Mouse (Mus musculus) splenic B cell, adult 2 months (primary cell): ENCODE measurements around the gene Ascc1.
A peak's percentile ranks its signal among the peaks of the same experiment; 100 is the strongest.
"Not testable (repeated sequence)": the region's sequence is repeated elsewhere in the genome, so short reads cannot be mapped to it uniquely, and the experiment has no call there.

Experiments
- DNase-seq: peaks from one replicate; pipeline ENCODE4 v3.0.0-alpha.2; 2011; ENCODE audit warnings: low read depth, low spot score
- H3K27me3 ChIP-seq: 2 replicates; pipeline ENCODE4 v1.6.1; 2012; ENCODE audit warnings: mild to moderate bottlenecking, low read length, moderate library complexity, mixed read lengths; ENCODE audit not compliant: control insufficient read depth, poor library complexity, insufficient read depth, severe bottlenecking
- H3K36me3 ChIP-seq: 2 replicates; pipeline ENCODE4 v1.6.1; 2012; ENCODE audit warnings: mild to moderate bottlenecking, low read length, moderate library complexity, mixed read lengths; ENCODE audit not compliant: control insufficient read depth, poor library complexity, insufficient read depth, severe bottlenecking

The Ascc1 gene

GRCm38 (mm10) chr10:60113965-60114690 is 111.5 kb downstream of the Ascc1 start:
- H3K27me3 ChIP-seq = no peaks in the 10 kb centered on the region
- no peak for DNase-seq
- no peaks in the 10 kb centered on the region for H3K36me3 ChIP-seq

DNA sequence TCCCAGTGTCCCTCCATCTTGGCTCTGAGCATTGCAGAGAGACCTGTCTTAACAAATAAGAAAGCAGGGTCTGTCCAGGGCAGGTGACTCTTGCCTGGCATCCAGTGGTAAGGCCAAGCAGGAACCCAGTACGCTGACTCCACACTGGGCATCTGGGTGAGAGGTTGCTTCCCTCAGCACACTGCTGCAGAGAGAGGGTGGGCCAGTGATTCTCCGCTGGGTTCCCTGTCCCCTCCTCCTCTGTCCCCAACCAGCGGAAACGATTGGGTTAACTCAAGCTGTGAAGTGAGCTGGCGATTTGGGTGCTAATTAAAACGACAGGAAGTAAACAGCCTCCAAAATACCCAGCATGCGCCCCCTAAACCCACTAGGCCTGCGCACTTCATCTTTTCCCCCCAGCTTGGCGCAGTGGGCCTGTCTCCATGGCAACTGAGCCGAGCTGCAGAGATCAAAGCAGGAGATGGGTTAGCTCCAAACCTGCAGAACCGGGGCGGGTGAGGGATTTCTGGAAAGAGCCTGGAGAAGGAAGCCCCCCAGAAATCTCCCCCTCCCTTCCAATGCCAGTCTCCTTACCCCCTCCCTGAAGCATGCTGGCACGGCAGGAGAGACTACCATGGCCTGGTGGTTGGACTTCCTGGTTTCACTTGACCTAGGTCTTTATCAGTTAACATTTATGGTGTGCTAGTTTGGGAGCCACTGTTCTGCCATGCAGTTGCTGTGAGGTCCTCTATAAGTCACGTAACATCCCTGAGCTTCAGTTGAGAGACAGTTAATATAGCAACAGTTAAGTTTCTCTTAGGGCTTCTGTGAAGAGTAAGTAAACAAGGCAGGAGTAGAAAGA is 113.0 kb downstream of the Ascc1 start:
- peak; percentile 55 for DNase-seq
- H3K36me3 ChIP-seq = no peaks in the 10 kb centered on the region
- H3K27me3 ChIP-seq = no peaks in the 10 kb centered on the region

GRCm38 (mm10) chr10:60116997-60117396 is 114.4 kb downstream of the Ascc1 start:
- DNase-seq = no peak
- Histone ChIP-seq H3K36me3 (no peaks in the 10 kb centered on the region), H3K27me3 (no peaks in the 10 kb centered on the region)

DNA sequence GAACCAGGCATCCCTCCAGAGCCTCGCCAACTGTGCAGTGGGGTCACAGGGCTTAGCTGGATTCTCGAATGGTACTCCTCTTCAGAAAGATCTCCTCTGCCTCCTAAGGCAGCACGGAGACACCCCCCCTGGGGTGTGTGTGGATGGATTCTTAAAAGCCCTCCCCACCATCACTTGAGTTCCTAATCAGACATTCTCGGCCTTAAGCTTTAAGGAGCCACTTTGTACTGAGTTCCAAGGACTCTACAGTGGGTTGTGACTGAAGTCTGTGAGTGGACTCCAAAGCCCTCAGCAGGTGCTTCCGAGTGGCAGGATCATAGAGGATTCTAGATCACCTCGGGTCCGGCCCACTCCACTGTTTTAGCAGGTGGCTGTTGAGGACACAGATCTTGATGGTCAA is 115.9 kb downstream of the Ascc1 start:
- DNase-seq = no peak
- Histone ChIP-seq H3K36me3 (no peaks in the 10 kb centered on the region), H3K27me3 (no peaks in the 10 kb centered on the region)

DNA sequence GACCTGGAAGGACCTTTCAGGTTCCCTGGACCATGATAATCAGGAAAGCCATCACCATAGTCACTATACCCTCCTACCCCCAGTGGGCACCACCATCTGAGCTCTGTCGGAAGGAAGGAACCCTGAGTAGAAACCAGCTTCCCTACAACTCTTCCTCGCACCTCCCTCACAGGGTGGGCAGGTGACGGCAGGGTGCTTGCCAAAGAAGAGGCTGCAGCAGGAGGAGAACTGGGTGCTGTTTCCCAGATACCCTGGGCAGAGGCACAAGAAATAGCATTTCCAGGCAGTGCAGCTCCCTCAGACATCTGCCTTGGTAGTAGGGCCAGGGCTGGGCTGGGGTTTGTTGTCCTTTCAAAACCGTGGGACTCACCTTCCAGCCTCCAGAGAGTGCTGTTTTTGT is 118.0 kb downstream of the Ascc1 start:
- no peaks in the 10 kb centered on the region for H3K36me3 ChIP-seq
- no peaks in the 10 kb centered on the region for H3K27me3 ChIP-seq
- no peak for DNase-seq

GRCm38 (mm10) chr10:60124078-60124477 is 121.5 kb downstream of the Ascc1 start:
- no peaks in the 10 kb centered on the region for H3K36me3 ChIP-seq
- no peaks in the 10 kb centered on the region for H3K27me3 ChIP-seq
- DNase-seq = peak; percentile 52

- Histone ChIP-seq H3K36me3 (no peaks in the 10 kb centered on the region), H3K27me3 (no peaks in the 10 kb centered on the region)
- DNase-seq = peak; percentile 26
Observed at GRCm38 (mm10) chr10:60125529-60126327, 123.1 kb downstream of the Ascc1 start.

- H3K36me3 ChIP-seq = no peaks in the 10 kb centered on the region
- no peak for DNase-seq
- H3K27me3 ChIP-seq = no peaks in the 10 kb centered on the region
Observed at GRCm38 (mm10) chr10:60128287-60128686, 125.7 kb downstream of the Ascc1 start.

DNA sequence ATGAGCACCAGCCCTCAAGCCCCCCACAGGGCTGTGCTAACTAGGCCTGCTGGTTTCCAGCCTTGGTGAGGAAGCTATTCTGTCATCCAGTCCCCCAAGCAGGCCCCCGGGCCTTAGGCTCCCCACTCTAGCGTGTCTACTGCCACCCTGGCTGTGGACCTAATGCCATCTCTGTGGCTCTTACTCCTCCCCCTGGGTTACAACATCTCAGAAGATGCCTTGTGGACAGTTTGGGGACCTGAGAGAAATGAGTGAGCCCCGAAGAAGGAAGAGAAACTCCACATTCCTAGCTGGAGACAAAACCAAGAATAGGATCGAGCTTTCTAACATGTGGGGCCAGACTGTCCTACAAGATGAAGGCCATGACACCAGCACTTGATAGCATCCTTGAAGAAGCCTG is 127.9 kb downstream of the Ascc1 start:
- Histone ChIP-seq H3K36me3 (no peaks in the 10 kb centered on the region), H3K27me3 (no peaks in the 10 kb centered on the region)
- DNase-seq = no peak

- H3K27me3 ChIP-seq = no peaks in the 10 kb centered on the region
Observed at GRCm38 (mm10) chr10:60133501-60133900, 130.9 kb downstream of the Ascc1 start.

GRCm38 (mm10) chr10:60134201-60134600 is 131.6 kb downstream of the Ascc1 start:
- Histone ChIP-seq H3K36me3 (no peaks in the 10 kb centered on the region), H3K27me3 (no peaks in the 10 kb centered on the region)
- DNase-seq = no peak

More at GRCm38 (mm10) chr10:60133501-60133900, 130.9 kb downstream of the Ascc1 start:
- no peaks in the 10 kb centered on the region for H3K36me3 ChIP-seq
- no peak for DNase-seq

DNA sequence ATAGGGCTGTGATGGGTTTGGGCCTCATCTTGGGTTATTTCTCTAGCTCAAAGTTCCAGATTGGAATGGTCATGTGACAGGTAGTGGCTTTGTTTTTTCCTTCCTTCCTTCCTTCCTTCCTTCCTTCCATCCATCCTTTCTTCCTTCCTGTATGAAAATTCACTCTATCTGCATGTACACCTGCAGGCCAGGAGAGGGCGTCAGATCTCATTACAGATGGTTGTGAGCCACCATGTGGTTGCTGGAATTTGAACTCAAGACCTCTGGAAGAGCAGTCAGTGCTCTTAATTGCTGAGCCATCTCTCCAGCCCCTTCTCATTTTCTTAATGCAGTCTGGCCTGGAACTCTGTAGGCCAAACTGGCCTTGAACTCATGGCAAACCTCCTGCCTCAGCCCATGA is 133.4 kb downstream of the Ascc1 start:
- not testable (repeated sequence) for DNase-seq, H3K36me3 ChIP-seq, H3K27me3 ChIP-seq

DNA sequence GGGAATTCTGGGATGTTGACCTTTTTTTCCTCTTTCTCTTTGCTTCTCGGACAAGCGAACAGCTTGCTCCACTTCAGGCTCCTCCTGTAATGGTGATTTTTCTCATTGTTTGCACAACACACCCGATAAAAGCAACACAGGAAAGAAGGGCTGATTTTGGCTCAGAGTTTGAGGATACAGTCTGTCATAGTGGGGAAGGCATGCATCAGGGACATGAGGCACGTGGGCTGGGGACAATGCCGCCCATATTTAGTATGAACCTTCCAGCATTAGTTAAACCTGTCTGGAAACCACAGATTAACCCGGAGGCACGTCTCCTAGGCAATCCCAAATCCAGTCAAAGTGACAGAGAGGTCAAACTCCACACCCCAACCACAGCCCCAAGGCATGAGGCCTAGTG is 134.3 kb downstream of the Ascc1 start:
- Histone ChIP-seq H3K36me3 (no peaks in the 10 kb centered on the region), H3K27me3 (no peaks in the 10 kb centered on the region)
- no peak for DNase-seq

DNA sequence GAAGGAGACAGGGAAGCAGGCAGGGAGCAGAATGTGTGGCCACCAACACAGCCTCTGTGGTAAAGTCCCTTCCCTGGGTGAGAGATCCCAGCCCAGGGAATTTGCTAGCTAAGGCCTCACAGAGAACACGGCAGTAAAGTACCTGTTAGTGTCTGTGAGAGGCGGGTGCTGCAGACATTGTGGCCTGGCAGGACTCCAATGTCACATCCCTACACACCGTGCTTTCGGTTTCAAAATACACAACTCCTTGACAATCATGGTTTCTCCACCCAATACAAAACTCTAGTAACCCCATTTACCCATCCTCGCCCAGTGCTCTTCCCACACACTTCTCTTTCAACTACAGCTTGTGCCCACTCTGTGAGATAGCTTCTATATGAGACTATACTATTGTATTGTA is 136.1 kb downstream of the Ascc1 start:
- no peaks in the 10 kb centered on the region for H3K27me3 ChIP-seq
- no peak for DNase-seq
- no peaks in the 10 kb centered on the region for H3K36me3 ChIP-seq

DNA sequence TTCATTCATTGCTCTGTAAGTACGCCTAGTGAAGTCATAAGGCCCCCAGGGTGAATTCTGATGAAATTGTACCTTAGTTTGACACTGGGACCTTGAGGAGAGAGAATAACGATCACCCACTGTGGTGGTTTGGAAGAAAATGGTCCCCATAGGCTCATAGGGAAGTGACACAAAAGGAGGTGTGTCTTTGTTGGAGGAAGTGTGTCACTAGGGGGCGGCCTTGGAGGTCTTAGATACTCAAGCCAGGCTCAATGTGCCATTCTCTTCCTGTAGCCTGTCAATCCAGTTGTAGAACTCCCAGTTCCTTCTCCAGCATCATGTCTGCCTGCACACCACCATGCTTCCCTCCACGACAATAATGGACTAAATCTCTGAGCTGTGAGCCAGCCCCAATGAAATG is 138.1 kb downstream of the Ascc1 start:
- H3K27me3 ChIP-seq = no peaks in the 10 kb centered on the region
- DNase-seq = no peak

More for the DNA sequence above, 138.1 kb downstream of the Ascc1 start:
- no peaks in the 10 kb centered on the region for H3K36me3 ChIP-seq
